Mouse (Mus musculus) cortical plate, adult 2 months (tissue): ENCODE results near the gene Ptpru.

ENCODE experiments used
- CTCF ChIP-seq: fragments of 200-500 bp; IDR thresholded peaks from 2 replicates; pipeline ENCODE4 v1.5.1; 2011; ENCODE audit warnings: mild to moderate bottlenecking, control low read depth, low read length; ENCODE audit not compliant: insufficient read depth; ENCODE audit errors: extremely low read depth
- POLR2A ChIP-seq: fragments of 200-500 bp; IDR thresholded peaks from 2 replicates; pipeline ENCODE4 v1.6.1; 2011; ENCODE audit warnings: mild to moderate bottlenecking, low read length, control low read depth; ENCODE audit not compliant: insufficient read depth; ENCODE audit errors: extremely low read depth

DNA sequence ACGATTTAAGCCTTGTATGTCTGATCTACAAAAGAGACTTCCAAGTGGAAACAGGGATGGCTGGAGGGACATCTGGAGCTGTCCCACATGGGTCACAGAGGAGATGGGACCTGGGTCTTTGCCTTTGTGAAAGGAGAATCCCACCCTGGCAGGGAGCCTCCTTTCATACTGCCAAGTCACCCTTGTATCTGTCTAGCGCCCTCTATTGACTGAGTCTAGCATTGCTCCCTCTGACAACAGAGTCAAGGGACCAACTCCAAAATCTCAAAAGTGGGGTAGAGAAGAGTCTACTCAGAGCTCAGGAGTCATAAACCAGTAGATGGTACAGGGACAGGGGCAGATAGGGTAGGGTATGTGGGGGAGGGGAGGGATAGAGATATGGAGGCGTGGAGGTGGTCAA lies 74.6 kb downstream of the Ptpru start:
- TF ChIP-seq CTCF, result peak; percentile 23; the same call in 1 of the 2 replicates
- TF ChIP-seq POLR2A, result no peak
